In genomic region chr2:69493130-69493529, GRCm38 (mm10) we compare ENCODE assay signal across 14 mouse cellular contexts.
A peak's percentile ranks its signal among the peaks of the same experiment; 100 is the strongest.
DNase-seq lines count a peak whose midpoint lies in the region.
"Had no signal": no experiment of that assay in that cellular context is flagged by ENCODE, and none has a peak within 500 bp of the region (broad histone marks: within the 10 kb centered on the region; RNA-seq: fewer than 3 reads in every experiment).

No protein-coding gene starts in this region.

- intact Hi-C loops in left cerebral cortex, postnatal 25 days (cut with DNase I), result no loop called here

- DNase-seq in frontal cortex, adult 2 months (ENCODE audit: extremely low spot score in 1 of 2, low spot score in 1 of 2), result peak; percentile 3 to 49
- no peak for DNase-seq in frontal cortex, postnatal 25 days (ENCODE audit: low spot score in 2 of 2)
- peak; percentile 8 to 41 for DNase-seq in left cerebral cortex, postnatal 25 days (ENCODE audit: low spot score in 2 of 2)
- no peak for DNase-seq in left cerebral cortex, adult 11 months (ENCODE audit: low spot score)
- peak; percentile 12 for DNase-seq in ES-CJ7 (ENCODE audit: low read depth, low spot score)
- DNase-seq in mesoderm, embryonic 11.5 days (ENCODE audit: low read depth, low spot score), result peak; percentile 7
- no peak for DNase-seq in ovary, postnatal 36 days (ENCODE audit: low spot score)
- no peak for DNase-seq in cerebellum, adult 9-11 months
- DNase-seq: adrenal gland, postnatal 10 days; cerebellum, adult 18-20 months; heart, adult 18-20 months; layer of hippocampus, adult 9-11 months; lung, adult 18-20 months; thymus, postnatal 25 days had no signal

Comparison
In these comparisons a context has a peak if more than half of its experiments do, and no peak if none do; other contexts are left out.
1. DNase-seq: peak in frontal cortex, adult 2 months (2 of 2), left cerebral cortex, postnatal 25 days (2 of 2), ES-CJ7 (single experiment) and mesoderm, embryonic 11.5 days (single experiment); none in frontal cortex, postnatal 25 days (0 of 2), left cerebral cortex, adult 11 months (single experiment), ovary, postnatal 36 days (single experiment) and cerebellum, adult 9-11 months (single experiment).